Mouse (Mus musculus) spleen, adult 2 months (tissue): ENCODE data around the gene Lpp. TPM values are rescaled to one million over a fixed set of nuclear protein-coding genes. Genes with fewer than 3 reads are reported as not detected.

Source experiments
- DNase-seq, 2 experiments: peaks; one replicate each; pipeline versions ENCODE4 v3.0.0 to v3.0.0-alpha.2; 2012 to 2021; ENCODE audit warnings: low spot score in 2 of 2, low read depth in 1 of 2
- H3K27ac ChIP-seq: fragments of 200-500 bp; 2 replicates; pipeline ENCODE4 v1.5.1; 2012; ENCODE audit warnings: low read length, inconsistent platforms; ENCODE audit not compliant: insufficient read depth
- H3K27me3 ChIP-seq: fragments of 200-500 bp; 2 replicates; pipeline ENCODE4 v1.6.1; 2012; ENCODE audit warnings: mild to moderate bottlenecking, moderate library complexity, low read length, inconsistent platforms; ENCODE audit not compliant: control insufficient read depth, insufficient read depth
- H3K36me3 ChIP-seq: fragments of 200-500 bp; 2 replicates; pipeline ENCODE4 v1.6.1; 2012; ENCODE audit warnings: mild to moderate bottlenecking, low read length, inconsistent platforms; ENCODE audit not compliant: control insufficient read depth, insufficient read depth
- H3K4me1 ChIP-seq: fragments of 200-500 bp; 2 replicates; pipeline ENCODE4 v1.6.1; 2011; ENCODE audit warnings: inconsistent platforms; ENCODE audit not compliant: control insufficient read depth, insufficient read depth, insufficient read length
- H3K4me3 ChIP-seq: fragments of 200-500 bp; 2 replicates; pipeline ENCODE4 v1.5.1; 2011; ENCODE audit warnings: mild to moderate bottlenecking, inconsistent platforms; ENCODE audit not compliant: insufficient read depth, insufficient read length; ENCODE audit errors: extremely low read depth
- CTCF ChIP-seq: fragments of 200-500 bp; IDR thresholded peaks from 2 replicates; pipeline ENCODE4 v1.5.1; 2011; ENCODE audit warnings: mild to moderate bottlenecking, inconsistent platforms; ENCODE audit not compliant: insufficient read depth, insufficient read length, insufficient replicate concordance; ENCODE audit errors: extremely low read depth
- POLR2A ChIP-seq: fragments of 200-500 bp; IDR thresholded peaks from 2 replicates; pipeline ENCODE4 v1.6.1; 2011; ENCODE audit warnings: low read depth, low read length, inconsistent platforms
- WGBS: fragments of 180-500 bp; shearing (Covaris S2); methylation state at CpG from one replicate; pipeline ENCODE4 v1.1.7; 2018; 5-methylcytosine and 5-hydroxymethylcytosine counted together
- polyA plus RNA-seq: library from polyadenylated mRNA; depleted of rRNA; stranded (reverse); fragments of >200 nt; gene quantifications from 2 replicates; pipeline ENCODE4 v1.2.3, GENCODE M21; 2012

The Lpp gene
- polyA plus RNA-seq, 1 experiment, result 8.2 TPM

- Histone ChIP-seq H3K27me3 (no peaks in the 10 kb centered on the region), H3K4me3 (no peak overlapping the region), H3K27ac (no peak overlapping the region), H3K36me3 (0 out of 2 replicates have a peak, but pooled peaks cover 4% of the 10 kb centered on the region), H3K4me1 (no peaks in the 10 kb centered on the region)
- TF ChIP-seq CTCF, result no peak
- TF ChIP-seq POLR2A, result no peak
- DNase-seq, result no peak
- WGBS, result 88% methylated on average over 2 of the region's 2 CpGs
These were observed 138.4 kb downstream of the Lpp start for GRCm38 (mm10) chr16:24531681-24532080.

GRCm38 (mm10) chr16:24535221-24535620 is 141.9 kb downstream of the Lpp start:
- Histone ChIP-seq H3K4me3 (no peak overlapping the region), H3K27me3 (no peaks in the 10 kb centered on the region), H3K27ac (no peak overlapping the region), H3K4me1 (no peaks in the 10 kb centered on the region), H3K36me3 (0 out of 2 replicates have a peak, but pooled peaks cover 4% of the 10 kb centered on the region)
- TF ChIP-seq CTCF (no peak), POLR2A (no peak)
- DNase-seq, result no peak
- 89% methylated on average over 6 of the region's 6 CpGs for WGBS

GRCm38 (mm10) chr16:24536261-24536660 is 143.0 kb downstream of the Lpp start:
- WGBS, result 90% methylated on average over 7 of the region's 7 CpGs
- H3K27me3 ChIP-seq, result no peaks in the 10 kb centered on the region
- no peak overlapping the region for H3K4me3 ChIP-seq
- DNase-seq, result no peak
- 0 out of 2 replicates have a peak, but pooled peaks cover 2% of the 10 kb centered on the region for H3K36me3 ChIP-seq
- TF ChIP-seq POLR2A (no peak), CTCF (no peak)
- H3K4me1 ChIP-seq, result no peaks in the 10 kb centered on the region
- no peak overlapping the region for H3K27ac ChIP-seq

GRCm38 (mm10) chr16:24539003-24539402 is 145.7 kb downstream of the Lpp start:
- Histone ChIP-seq H3K4me1 (no peaks in the 10 kb centered on the region), H3K36me3 (0 out of 2 replicates have a peak, but pooled peaks cover 1% of the 10 kb centered on the region), H3K27me3 (no peaks in the 10 kb centered on the region), H3K4me3 (no peak overlapping the region), H3K27ac (no peak overlapping the region)
- TF ChIP-seq CTCF, result no peak
- no peak for TF ChIP-seq POLR2A
- 74% methylated on average over 4 of the region's 4 CpGs for WGBS
- peak in 1 of 2 experiments; percentile 50 for DNase-seq

GRCm38 (mm10) chr16:24542864-24543263 is 149.6 kb downstream of the Lpp start:
- H3K36me3 ChIP-seq, result no peaks in the 10 kb centered on the region
- H3K4me1 ChIP-seq, result no peaks in the 10 kb centered on the region
- no peaks in the 10 kb centered on the region for H3K27me3 ChIP-seq
- WGBS, result 91% methylated on average over 7 of the region's 7 CpGs
- no peak overlapping the region for H3K4me3 ChIP-seq
- H3K27ac ChIP-seq, result no peak overlapping the region
- DNase-seq, result no peak
- TF ChIP-seq POLR2A (no peak), CTCF (no peak)

GRCm38 (mm10) chr16:24545366-24545765 is 152.1 kb downstream of the Lpp start:
- H3K36me3 ChIP-seq, result no peaks in the 10 kb centered on the region

GRCm38 (mm10) chr16:24558458-24558857 is 165.2 kb downstream of the Lpp start:
- DNase-seq, result no peak
- Histone ChIP-seq H3K27me3 (no peaks in the 10 kb centered on the region), H3K4me1 (no peaks in the 10 kb centered on the region), H3K4me3 (no peak overlapping the region), H3K27ac (no peak overlapping the region), H3K36me3 (no peaks in the 10 kb centered on the region)
- no peak for TF ChIP-seq POLR2A
- TF ChIP-seq CTCF, result no peak
- WGBS, result 94% methylated on average over 4 of the region's 4 CpGs

More at GRCm38 (mm10) chr16:24545366-24545765, 152.1 kb downstream of the Lpp start:
- Histone ChIP-seq H3K27ac (no peak overlapping the region), H3K4me1 (peaks cover 2% of the 10 kb centered on the region; the same call in 1 of the 2 replicates), H3K27me3 (no peaks in the 10 kb centered on the region), H3K4me3 (no peak overlapping the region)
- 93% methylated on average over 5 of the region's 5 CpGs for WGBS
- TF ChIP-seq POLR2A (no peak), CTCF (no peak)
- DNase-seq, result no peak
